Mouse (Mus musculus) CH12.LX (cell line): ENCODE measurements around the gene Vav2. TPM values are rescaled to one million over a fixed set of nuclear protein-coding genes. Genes with fewer than 3 reads are reported as not detected.

Experiments
- DNase-seq: peaks from one replicate; pipeline ENCODE4 v3.0.0-alpha.2; 2013; ENCODE audit errors: extremely low read depth
- H3K27ac ChIP-seq: 2 replicates; pipeline ENCODE4 v1.5.1; 2012; ENCODE audit warnings: low read depth, mild to moderate bottlenecking, control low read depth, moderate library complexity; ENCODE audit not compliant: insufficient read depth
- H3K27me3 ChIP-seq: replicated peaks from 2 replicates; pipeline ENCODE3; 2012; ENCODE audit warnings: inconsistent platforms
- H3K36me3 ChIP-seq, 2 experiments: replicated peaks in 1 of 2; 2 replicates each; pipeline versions ENCODE3 to v1.6.1; 2012; ENCODE audit warnings: inconsistent platforms in 1 of 2, low read length in 1 of 2, mild to moderate bottlenecking in 1 of 2, mixed read lengths in 1 of 2, moderate library complexity in 1 of 2; ENCODE audit not compliant: control insufficient read depth in 1 of 2, insufficient read depth in 1 of 2
- H3K4me1 ChIP-seq, 2 experiments: 2 replicates each; pipeline ENCODE4 v1.6.1; 2012; ENCODE audit warnings: inconsistent platforms in 1 of 2, moderate library complexity in 1 of 2; ENCODE audit not compliant: insufficient read depth in 2 of 2, control insufficient read depth in 1 of 2
- H3K4me2 ChIP-seq: 2 replicates; pipeline ENCODE4 v1.6.1; 2012; ENCODE audit warnings: low read depth, mild to moderate bottlenecking, control low read depth; ENCODE audit not compliant: poor library complexity, insufficient read depth, severe bottlenecking
- H3K4me3 ChIP-seq, 3 experiments: fragments of 150-350 bp in 1 of 3; sonication (generic) in 1 of 3; replicated peaks in 1 of 3; 2 replicates each; pipeline versions ENCODE3 to v1.5.1; 2011 to 2012; ENCODE audit warnings: low read depth in 2 of 3, low read length in 2 of 3, mild to moderate bottlenecking in 2 of 3, moderate library complexity in 2 of 3, control low read depth in 1 of 3, improper control_type of control experiment in 1 of 3, inconsistent platforms in 1 of 3, mixed read lengths in 1 of 3; ENCODE audit not compliant: poor library complexity in 1 of 3
- H3K79me2 ChIP-seq: replicated peaks from 2 replicates; pipeline ENCODE4 v1.6.1; 2012; ENCODE audit warnings: mild to moderate bottlenecking, moderate library complexity; ENCODE audit not compliant: control insufficient read depth, poor library complexity, insufficient read depth, severe bottlenecking; ENCODE audit errors: extremely low read depth
- H3K9ac ChIP-seq: 2 replicates; pipeline ENCODE4 v1.6.1; 2012; ENCODE audit warnings: low read depth, mild to moderate bottlenecking, control low read depth, moderate library complexity; ENCODE audit not compliant: insufficient read depth
- H3K9me3 ChIP-seq: replicated peaks from 2 replicates; pipeline ENCODE3; 2012; ENCODE audit warnings: low read length, inconsistent platforms, mixed read lengths
- BHLHE40 ChIP-seq: IDR thresholded peaks from 2 replicates; pipeline ENCODE4 v1.6.1; 2011; ENCODE audit warnings: mild to moderate bottlenecking, low read depth, low read length, improper control_type of control experiment
- CHD1 ChIP-seq: IDR thresholded peaks from 2 replicates; pipeline ENCODE4 v1.6.1; 2012; ENCODE audit warnings: low read depth, low read length, improper control_type of control experiment, inconsistent platforms
- CTCF ChIP-seq, 2 experiments: IDR thresholded peaks in 1 of 2; conservative IDR thresholded peaks in 1 of 2; 2 replicates each; pipeline ENCODE4 v1.5.1; 2011 to 2012; ENCODE audit warnings: low read depth in 2 of 2, low read length in 2 of 2, improper control_type of control experiment in 1 of 2, inconsistent platforms in 1 of 2, mild to moderate bottlenecking in 1 of 2, moderate library complexity in 1 of 2
- EP300 ChIP-seq: IDR thresholded peaks from 2 replicates; pipeline ENCODE4 v1.6.1; 2011; ENCODE audit warnings: low read length, improper control_type of control experiment
- JUN ChIP-seq: IDR thresholded peaks from 2 replicates; pipeline ENCODE4 v1.6.1; 2011; ENCODE audit warnings: low read depth, mild to moderate bottlenecking, low read length, improper control_type of control experiment, moderate library complexity; ENCODE audit not compliant: insufficient read depth
- KAT2A ChIP-seq: IDR thresholded peaks from 2 replicates; pipeline ENCODE4 v1.6.1; 2012; ENCODE audit warnings: low read length, improper control_type of control experiment, inconsistent platforms; ENCODE audit not compliant: insufficient replicate concordance
- MAX ChIP-seq: IDR thresholded peaks from 2 replicates; pipeline ENCODE4 v1.6.1; 2011; ENCODE audit warnings: low read length, improper control_type of control experiment
- MAZ ChIP-seq: IDR thresholded peaks from 2 replicates; pipeline ENCODE4 v1.6.1; 2012; ENCODE audit warnings: low read depth, mild to moderate bottlenecking, inconsistent platforms, low read length, improper control_type of control experiment, moderate library complexity
- MYC ChIP-seq: IDR thresholded peaks from 2 replicates; pipeline ENCODE4 v1.6.1; 2011; ENCODE audit warnings: low read depth, mild to moderate bottlenecking, improper control_type of control experiment, low read length
- NELFE ChIP-seq: IDR thresholded peaks from 2 replicates; pipeline ENCODE4 v1.6.1; 2011; ENCODE audit warnings: low read depth, low read length, improper control_type of control experiment
- NRF1 ChIP-seq: IDR thresholded peaks from 2 replicates; pipeline ENCODE4 v1.6.1; 2014; ENCODE audit warnings: low read depth, mild to moderate bottlenecking, inconsistent platforms, low read length, improper control_type of control experiment, moderate library complexity
- POLR2A ChIP-seq: IDR thresholded peaks from 2 replicates; pipeline ENCODE4 v1.6.1; 2011; ENCODE audit warnings: low read depth, mild to moderate bottlenecking, improper control_type of control experiment, low read length
- RAD21 ChIP-seq: IDR thresholded peaks from 2 replicates; pipeline ENCODE4 v1.6.1; 2011; ENCODE audit warnings: low read depth, mild to moderate bottlenecking, low read length, improper control_type of control experiment, moderate library complexity
- SMC3 ChIP-seq: IDR thresholded peaks from 2 replicates; pipeline ENCODE4 v1.6.1; 2011; ENCODE audit warnings: low read depth, low read length, improper control_type of control experiment
- UBTF ChIP-seq: IDR thresholded peaks from 2 replicates; pipeline ENCODE4 v1.6.1; 2012; ENCODE audit warnings: low read depth, mild to moderate bottlenecking, inconsistent platforms, low read length, improper control_type of control experiment, moderate library complexity
- USF2 ChIP-seq: conservative IDR thresholded peaks from 2 replicates; pipeline ENCODE4 v1.6.1; 2011; ENCODE audit warnings: low read depth, low read length, improper control_type of control experiment
- ZKSCAN1 ChIP-seq: IDR thresholded peaks from 2 replicates; pipeline ENCODE4 v1.6.1; 2012; ENCODE audit warnings: low read depth, inconsistent platforms, low read length, improper control_type of control experiment, borderline replicate concordance
- ZMIZ1 ChIP-seq: IDR thresholded peaks from 2 replicates; pipeline ENCODE4 v1.6.1; 2012; ENCODE audit warnings: low read depth, mild to moderate bottlenecking, inconsistent platforms, low read length, improper control_type of control experiment
- ZNF384 ChIP-seq: IDR thresholded peaks from 2 replicates; pipeline ENCODE4 v1.6.1; 2012; ENCODE audit warnings: low read depth, low read length, improper control_type of control experiment, inconsistent platforms
- dilution Hi-C: fragments of 300-500 bp; cut with MboI; formaldehyde crosslinking; loops from 2 replicates; pipeline ENCODE4 v1.14.3; 2020; ENCODE audit warnings: low sequenced_read_pairs; ENCODE audit not compliant: extremely low pct_unique_long_range_greater_than_20kb, extremely low pct_ligation_motif_present
- in situ Hi-C: fragments of 300-500 bp; cut with MboI; formaldehyde crosslinking; loops from 3 replicates; pipeline ENCODE4 v1.14.3; 2019; ENCODE audit warnings: low sequenced_read_pairs, low pct_ligation_motif_present, low pct_unique_long_range_greater_than_20kb, mixed read lengths
- polyA plus RNA-seq: library from polyadenylated mRNA; unstranded; fragments of >175 nt; gene quantifications from 2 replicates; pipeline ENCODE4 v1.2.1, GENCODE M21; 2012; ENCODE audit warnings: low read depth; ENCODE audit not compliant: insufficient read length
- total RNA-seq, 2 experiments: library from RNA; depleted of rRNA; stranded (reverse); fragments of 300-350 nt in 1 of 2; fragments of >200 nt in 1 of 2; gene quantifications; 2 replicates each; pipeline ENCODE4 v1.2.3; 2012 to 2014

The Vav2 gene
- total and polyA plus RNA-seq, 3 experiments, result 31.5 to 46.8 (median 46.6) TPM

DNA sequence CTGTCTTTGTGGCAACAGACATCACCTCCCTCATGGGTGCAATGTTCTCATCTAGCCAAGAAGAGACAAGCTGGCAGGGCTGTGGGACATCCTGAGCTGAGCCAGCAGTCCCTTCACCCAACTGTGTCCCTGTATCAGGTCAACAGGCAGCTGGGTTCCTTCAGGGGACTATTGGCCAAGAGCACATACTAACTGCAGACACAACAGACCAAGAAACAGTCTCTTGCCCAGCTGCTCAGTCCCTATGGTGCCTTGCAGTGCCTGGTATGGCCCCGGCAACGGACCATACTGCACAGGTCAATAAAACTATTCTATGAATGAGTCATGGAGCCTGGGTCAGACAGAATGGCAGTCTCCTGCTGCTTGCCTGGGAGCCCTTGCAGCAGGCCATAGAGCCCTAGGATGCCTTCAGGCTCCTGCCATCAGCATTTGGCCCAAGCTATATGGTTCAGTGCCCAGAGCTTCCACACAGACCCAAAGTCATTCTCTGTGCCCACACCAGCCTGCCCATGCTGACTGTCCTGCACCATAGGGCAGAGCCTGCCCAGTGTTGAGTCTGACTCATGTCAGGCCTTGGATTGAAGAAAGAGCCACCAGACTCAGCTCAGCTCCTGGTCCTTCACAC lies 197.2 kb downstream of the Vav2 start:
- in situ Hi-C loops (loop anchor here (5.0 to 25.0 kb wide), 3 partner anchors 152 to 567 kb away; partner anchors contain the start of genes Adamtsl2 and Lcn4), dilution Hi-C loops (no loop called here)
- H3K9ac ChIP-seq, result no peak overlapping the region

GRCm38 (mm10) chr2:27228809-27229480 lies 197.9 kb downstream of the Vav2 start:
- no peak overlapping the region for H3K9ac ChIP-seq
- no peak overlapping the region for H3K27ac ChIP-seq
- H3K4me3 ChIP-seq, result no peak overlapping the region
- no peak overlapping the region for H3K4me2 ChIP-seq
- DNase-seq, result no peak
- peaks cover 14 to 64% of the 10 kb centered on the region in 2 experiments for H3K4me1 ChIP-seq
- TF ChIP-seq RAD21 (peak; percentile 54), SMC3 (peak; percentile 49), NELFE (no peak), CTCF (conservative IDR thresholded peaks at IDR 0.05 in 1 of 2, IDR thresholded peaks at IDR 0.05 in 1 of 2; ENCODE audit: low read depth in 2 of 2, low read length in 2 of 2) (peak; percentile 9 to 61; a peak in 2 of 4 replicates)
- H3K79me2 ChIP-seq, result no peaks in the 10 kb centered on the region
- dilution Hi-C loops (no loop called here), in situ Hi-C loops (loop anchor here (25.0 kb wide), 1 partner anchor 567 kb away; the partner anchor contains the start of gene Lcn4)
- no peaks in the 10 kb centered on the region for H3K9me3 ChIP-seq
- H3K36me3 ChIP-seq, result no peaks in the 10 kb centered on the region
- peaks cover 7% of the 10 kb centered on the region for H3K27me3 ChIP-seq

More for the DNA sequence above, 197.2 kb downstream of the Vav2 start:
- Histone ChIP-seq H3K79me2 (no peaks in the 10 kb centered on the region), H3K36me3 (no peaks in the 10 kb centered on the region), H3K9me3 (no peaks in the 10 kb centered on the region), H3K27me3 (peaks cover 13% of the 10 kb centered on the region), H3K4me3 (no peak overlapping the region), H3K4me2 (no peak overlapping the region), H3K27ac (no peak overlapping the region), H3K4me1 (peaks cover 14 to 64% of the 10 kb centered on the region in 2 experiments)
- TF ChIP-seq UBTF, result no peak
- no peak for TF ChIP-seq MYC
- no peak for TF ChIP-seq POLR2A
- TF ChIP-seq BHLHE40, result no peak
- TF ChIP-seq EP300, result no peak
- TF ChIP-seq NELFE, result no peak
- no peak for TF ChIP-seq ZNF384
- TF ChIP-seq ZKSCAN1, result no peak
- no peak for TF ChIP-seq USF2
- no peak for TF ChIP-seq CHD1
- no peak for TF ChIP-seq KAT2A
- no peak for TF ChIP-seq ZMIZ1
- TF ChIP-seq MAZ, result no peak
- no peak for TF ChIP-seq JUN
- TF ChIP-seq NRF1, result no peak
- TF ChIP-seq MAX, result no peak
- DNase-seq, result no peak
